Mouse (Mus musculus) kidney, embryonic 14.5 days (tissue): ENCODE results near the gene Palld. TPM values are rescaled to one million over a fixed set of nuclear protein-coding genes. Genes with fewer than 3 reads are reported as not detected.

ENCODE experiments used
- ATAC-seq: fragments of 200-750 bp; cut with Nextera tagmentation; 2 replicates; pipeline ENCODE4 v1.8.0; 2017; ENCODE audit warnings: moderate number of reproducible peaks, mild to moderate bottlenecking, moderate TSS enrichment, moderate library complexity; ENCODE audit not compliant: low FRiP score, low TSS enrichment
- H3K27ac ChIP-seq: fragments of 300-500 bp; sonication (generic); 2 replicates; pipeline ENCODE4 v1.5.1; 2014; ENCODE audit warnings: low read depth, mild to moderate bottlenecking, low read length, moderate library complexity, mixed read lengths
- H3K27me3 ChIP-seq: fragments of 300-500 bp; sonication (generic); 2 replicates; pipeline ENCODE4 v1.6.1; 2014; ENCODE audit warnings: mild to moderate bottlenecking, low read length; ENCODE audit not compliant: control insufficient read depth, insufficient read depth
- H3K36me3 ChIP-seq: fragments of 300-500 bp; sonication (generic); 2 replicates; pipeline ENCODE4 v1.6.1; 2014; ENCODE audit warnings: low read length, mixed read lengths; ENCODE audit not compliant: control insufficient read depth, insufficient read depth
- H3K4me1 ChIP-seq: fragments of 300-500 bp; sonication (generic); 2 replicates; pipeline ENCODE4 v1.6.1; 2014; ENCODE audit warnings: low read length, mixed read lengths; ENCODE audit not compliant: control insufficient read depth, insufficient read depth
- H3K4me2 ChIP-seq: fragments of 300-500 bp; sonication (generic); replicated peaks from 2 replicates; pipeline ENCODE4 v1.6.1; 2014; ENCODE audit warnings: low read depth, mild to moderate bottlenecking, low read length
- H3K4me3 ChIP-seq: fragments of 300-500 bp; sonication (generic); 2 replicates; pipeline ENCODE4 v1.5.1; 2014; ENCODE audit warnings: mild to moderate bottlenecking, low read length
- H3K9ac ChIP-seq: fragments of 300-500 bp; sonication (generic); 2 replicates; pipeline ENCODE4 v1.6.1; 2014; ENCODE audit warnings: low read depth, mild to moderate bottlenecking, low read length, moderate library complexity
- H3K9me3 ChIP-seq: fragments of 300-500 bp; sonication (generic); 2 replicates; pipeline ENCODE4 v1.6.1; 2016; ENCODE audit warnings: low read length; ENCODE audit not compliant: control insufficient read depth
- WGBS: fragments of 180-500 bp; shearing (Covaris S2); extraction: QIAGEN DNeasy Blood & Tissue Kit; methylation state at CpG from one replicate; pipeline ENCODE4 v1.1.7; 2014; 5-methylcytosine and 5-hydroxymethylcytosine counted together
- polyA plus RNA-seq: library from polyadenylated mRNA; unstranded; fragments of >200 nt; fragmentation: Nextera tagmentation; extraction: Ambion mirVana; gene quantifications from 2 replicates; pipeline ENCODE4 v1.2.1, GENCODE M21; 2014

The Palld gene
- polyA plus RNA-seq, 1 experiment from 2014 or later: 53.1 TPM

DNA sequence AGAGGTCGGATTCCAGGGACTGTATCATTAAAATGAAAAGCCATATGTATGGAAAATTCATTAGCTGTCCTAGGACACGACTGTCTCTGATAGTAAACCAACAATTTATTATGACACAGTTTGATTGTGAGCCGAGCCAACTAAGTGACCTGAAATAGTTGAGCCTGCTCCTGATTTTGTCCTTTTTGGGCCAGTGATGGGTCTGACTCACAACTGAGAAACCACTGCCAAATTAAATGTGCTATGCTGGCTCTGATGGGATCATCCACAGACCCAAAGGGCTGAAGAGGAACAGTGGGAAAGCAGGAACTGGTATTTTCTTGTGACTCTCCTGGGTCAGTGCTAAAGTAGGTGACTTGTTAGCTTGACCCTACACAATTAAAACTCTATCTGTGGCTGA lies 305.6 kb downstream of the Palld start:
- WGBS: 34% methylated on average over 3 of the region's 3 CpGs
- Histone ChIP-seq H3K27ac (no peak overlapping the region), H3K9ac (no peak overlapping the region), H3K4me3 (no peak overlapping the region), H3K4me2 (no peak overlapping the region), H3K4me1 (0 out of 2 replicates have a peak, but pooled peaks cover 5% of the 10 kb centered on the region), H3K9me3 (no peaks in the 10 kb centered on the region), H3K27me3 (no peaks in the 10 kb centered on the region), H3K36me3 (no peaks in the 10 kb centered on the region)
- ATAC-seq: no peak

DNA sequence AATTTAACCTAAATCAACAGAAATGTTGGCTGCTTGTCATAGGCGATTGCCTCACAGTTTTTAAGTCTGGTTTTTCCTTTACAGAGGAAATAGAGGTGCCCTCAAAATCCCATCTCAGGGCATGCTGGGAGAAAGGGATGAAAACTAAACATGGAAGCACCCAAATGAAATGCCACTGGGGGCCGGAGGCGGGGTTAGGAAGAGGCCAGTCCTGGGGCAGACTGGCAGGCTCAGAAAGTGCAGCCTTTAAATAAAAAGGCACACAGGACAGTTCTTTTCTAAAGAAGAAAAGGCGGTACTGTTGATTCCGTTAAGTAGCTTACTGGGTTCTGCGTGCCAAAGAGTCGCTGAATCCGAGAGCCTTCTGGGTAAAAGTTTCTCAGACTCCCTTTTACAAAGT lies 311.0 kb downstream of the Palld start:
- Histone ChIP-seq H3K4me2 (peak overlapping the region; percentile 81), H3K36me3 (no peaks in the 10 kb centered on the region), H3K27me3 (no peaks in the 10 kb centered on the region; the same call in 1 of the 2 replicates), H3K4me3 (peak overlapping the region; percentile 63; the same call in 1 of the 2 replicates), H3K9me3 (no peaks in the 10 kb centered on the region), H3K4me1 (peaks cover 21% of the 10 kb centered on the region; the same call in 1 of the 2 replicates), H3K9ac (no peak overlapping the region), H3K27ac (peak overlapping the region; percentile 76; the same call in 1 of the 2 replicates)
- ATAC-seq: peak; percentile 32; the same call in 1 of the 2 replicates
- WGBS: 7% methylated on average over 8 of the region's 8 CpGs

DNA sequence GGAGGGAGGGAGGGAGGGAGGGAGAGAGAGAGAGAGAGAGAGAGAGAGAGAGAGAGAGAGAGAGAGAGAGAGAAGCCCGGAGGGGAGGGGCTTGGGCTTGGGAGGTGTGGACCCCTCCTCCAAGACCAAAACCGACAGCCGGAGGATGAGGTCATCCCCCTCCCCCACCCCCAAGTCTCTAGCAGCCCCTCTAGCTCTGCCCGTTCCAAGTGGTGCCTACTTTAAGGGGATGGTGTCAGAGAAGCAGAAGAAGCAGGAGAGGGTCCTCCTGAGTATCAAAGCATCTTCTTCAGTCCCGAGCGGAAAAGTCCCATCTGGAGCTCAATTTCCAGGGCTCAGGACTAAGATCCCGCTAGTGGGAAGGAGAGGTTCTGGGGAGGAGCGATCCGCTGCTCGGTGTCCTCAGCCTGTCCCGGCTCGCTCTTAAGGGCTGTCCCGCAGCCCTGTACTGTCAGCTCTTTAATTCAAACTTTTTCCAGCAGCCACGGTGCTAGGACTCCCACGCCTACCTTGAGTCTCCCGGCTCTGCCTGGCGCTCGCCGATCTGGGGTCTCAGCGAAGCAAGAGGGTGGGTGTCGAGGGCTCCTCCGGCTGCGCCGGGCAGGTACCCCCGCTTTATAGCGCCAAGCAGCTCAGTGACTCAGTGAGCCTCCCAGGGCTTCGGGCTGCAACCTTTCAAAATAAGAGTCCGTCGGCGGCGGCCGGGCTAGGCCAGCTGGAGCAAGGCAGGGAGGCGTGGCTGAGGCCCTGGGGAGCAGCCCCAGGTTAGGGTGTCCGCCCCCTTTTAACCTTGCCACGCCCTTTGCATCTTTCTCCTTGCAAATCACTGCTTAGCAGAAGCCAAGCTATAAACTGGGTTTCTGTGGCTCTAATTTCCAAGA lies 311.7 kb downstream of the Palld start:
- WGBS: 0% methylated on average over 35 of the region's 35 CpGs

DNA sequence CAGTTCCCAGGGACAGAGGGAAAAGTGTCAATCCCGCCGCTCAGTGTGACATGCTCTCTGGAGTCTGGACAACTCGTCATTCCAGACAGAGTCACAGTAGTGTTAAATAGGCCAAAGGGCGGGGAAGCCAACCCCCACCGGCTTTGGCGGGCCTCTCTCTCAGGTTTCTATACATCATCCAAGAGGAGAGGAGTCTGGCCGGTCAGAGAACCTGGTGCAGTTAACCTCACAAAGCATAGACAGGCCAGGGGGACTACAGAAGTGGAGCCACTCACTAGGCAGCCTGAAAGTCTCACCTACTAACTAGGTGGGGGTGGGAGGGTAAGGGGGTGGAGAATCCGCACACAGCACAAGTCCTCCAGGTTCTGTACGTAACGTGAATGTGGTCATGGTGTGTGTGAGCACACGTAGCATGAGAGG lies 312.5 kb downstream of the Palld start:
- Histone ChIP-seq H3K9ac (peak overlapping the region; percentile 51), H3K27me3 (no peaks in the 10 kb centered on the region; the same call in 1 of the 2 replicates), H3K4me3 (peak overlapping the region; percentile 63), H3K4me1 (peaks cover 21% of the 10 kb centered on the region; the same call in 1 of the 2 replicates), H3K36me3 (no peaks in the 10 kb centered on the region), H3K9me3 (no peaks in the 10 kb centered on the region), H3K27ac (0 out of 2 replicates have a peak overlapping the region, but pooled peaks have one; percentile 17), H3K4me2 (peak overlapping the region; percentile 81)
- ATAC-seq: peak; percentile 51
- WGBS: 2% methylated on average over 11 of the region's 11 CpGs

More for the DNA sequence above, 311.7 kb downstream of the Palld start:
- Histone ChIP-seq H3K9ac (peak overlapping the region; percentile 63), H3K4me3 (peak overlapping the region; percentile 63), H3K27ac (peak overlapping the region; percentile 76), H3K36me3 (no peaks in the 10 kb centered on the region), H3K4me2 (peak overlapping the region; percentile 81), H3K9me3 (no peaks in the 10 kb centered on the region), H3K4me1 (peaks cover 21% of the 10 kb centered on the region; the same call in 1 of the 2 replicates), H3K27me3 (no peaks in the 10 kb centered on the region; the same call in 1 of the 2 replicates)
- peak; percentile 94 for ATAC-seq

DNA sequence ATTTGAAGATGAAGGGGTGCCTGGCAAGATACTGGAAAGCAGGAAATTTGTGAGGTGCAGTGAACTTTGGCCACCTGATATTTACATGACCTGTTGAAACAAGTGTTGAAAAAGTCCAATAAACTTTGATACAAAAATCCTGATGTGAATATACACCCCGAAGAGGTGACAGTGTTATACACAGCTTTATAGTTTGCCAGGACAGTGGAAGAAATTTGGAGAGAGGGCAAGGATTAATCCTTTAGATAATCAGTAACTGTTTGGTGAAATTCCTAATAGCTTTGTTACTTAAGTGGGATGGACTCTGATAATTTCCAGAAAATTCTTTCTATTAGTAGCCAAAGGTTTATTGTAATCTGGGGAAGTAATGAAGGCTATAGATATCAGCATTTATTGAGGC lies 314.2 kb downstream of the Palld start:
- no peak overlapping the region for H3K4me3 ChIP-seq
- no peaks in the 10 kb centered on the region; the same call in 1 of the 2 replicates for H3K27me3 ChIP-seq
- H3K27ac ChIP-seq: no peak overlapping the region
- no peaks in the 10 kb centered on the region for H3K9me3 ChIP-seq
- H3K9ac ChIP-seq: no peak overlapping the region
- no peak for ATAC-seq
- peaks cover 21% of the 10 kb centered on the region; the same call in 1 of the 2 replicates for H3K4me1 ChIP-seq
- H3K4me2 ChIP-seq: no peak overlapping the region
- no peaks in the 10 kb centered on the region for H3K36me3 ChIP-seq
- WGBS: 76% methylated on average over 1 of the region's 1 CpGs

DNA sequence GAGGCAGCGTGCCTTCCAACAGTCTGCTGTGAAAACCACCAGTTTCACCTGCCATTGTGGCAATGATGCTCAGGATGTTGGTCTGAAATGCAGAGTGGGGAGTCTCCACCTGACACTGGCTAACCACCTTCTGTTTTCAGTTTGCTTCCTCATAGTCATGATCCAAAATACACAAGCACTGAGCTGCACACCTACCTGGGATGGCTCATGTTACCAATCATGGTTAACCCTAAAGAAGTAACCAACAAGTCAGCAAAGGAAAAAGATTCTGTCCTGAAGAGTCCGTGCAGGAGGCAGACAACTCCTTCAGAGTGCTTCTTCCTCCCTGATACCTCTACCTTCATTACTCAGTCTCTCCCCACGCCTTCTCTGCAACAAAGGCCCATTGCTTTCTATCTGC lies 314.8 kb downstream of the Palld start:
- 69% methylated on average over 3 of the region's 3 CpGs for WGBS
- Histone ChIP-seq H3K27me3 (no peaks in the 10 kb centered on the region; the same call in 1 of the 2 replicates), H3K4me2 (no peak overlapping the region)

DNA sequence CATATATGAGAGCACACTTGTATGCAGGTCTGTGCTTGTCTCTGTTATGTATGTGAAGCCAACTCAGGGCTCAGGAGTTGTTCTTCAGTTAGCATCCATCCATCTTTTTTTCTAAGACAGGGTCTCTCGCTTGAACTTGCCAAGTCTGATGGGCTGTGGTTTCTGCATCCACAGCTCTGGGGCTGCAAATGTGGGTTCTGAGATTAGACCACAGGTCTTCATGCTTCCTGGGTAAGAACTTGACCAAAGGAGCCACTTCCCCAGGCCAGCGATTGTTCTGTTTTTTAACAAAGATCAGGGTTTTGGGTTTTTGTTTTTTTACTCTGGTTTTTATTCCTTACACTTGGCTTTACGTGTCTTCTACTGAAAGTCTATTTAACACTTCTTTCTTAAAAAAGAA lies 316.0 kb downstream of the Palld start:
- no peak overlapping the region for H3K9ac ChIP-seq
- no peaks in the 10 kb centered on the region for H3K36me3 ChIP-seq
- no peak overlapping the region for H3K27ac ChIP-seq
- H3K27me3 ChIP-seq: no peaks in the 10 kb centered on the region; the same call in 1 of the 2 replicates
- no peaks in the 10 kb centered on the region for H3K9me3 ChIP-seq
- no peak for ATAC-seq
- H3K4me2 ChIP-seq: no peak overlapping the region
- WGBS: 85% methylated on average over 3 of the region's 3 CpGs
- no peak overlapping the region for H3K4me3 ChIP-seq
- H3K4me1 ChIP-seq: peaks cover 14% of the 10 kb centered on the region; the same call in 1 of the 2 replicates

More for the DNA sequence above, 314.8 kb downstream of the Palld start:
- H3K36me3 ChIP-seq: no peaks in the 10 kb centered on the region
- no peak overlapping the region for H3K9ac ChIP-seq
- no peak overlapping the region for H3K4me3 ChIP-seq
- no peak overlapping the region for H3K27ac ChIP-seq
- ATAC-seq: no peak
- no peaks in the 10 kb centered on the region for H3K9me3 ChIP-seq
- peaks cover 21% of the 10 kb centered on the region; the same call in 1 of the 2 replicates for H3K4me1 ChIP-seq

DNA sequence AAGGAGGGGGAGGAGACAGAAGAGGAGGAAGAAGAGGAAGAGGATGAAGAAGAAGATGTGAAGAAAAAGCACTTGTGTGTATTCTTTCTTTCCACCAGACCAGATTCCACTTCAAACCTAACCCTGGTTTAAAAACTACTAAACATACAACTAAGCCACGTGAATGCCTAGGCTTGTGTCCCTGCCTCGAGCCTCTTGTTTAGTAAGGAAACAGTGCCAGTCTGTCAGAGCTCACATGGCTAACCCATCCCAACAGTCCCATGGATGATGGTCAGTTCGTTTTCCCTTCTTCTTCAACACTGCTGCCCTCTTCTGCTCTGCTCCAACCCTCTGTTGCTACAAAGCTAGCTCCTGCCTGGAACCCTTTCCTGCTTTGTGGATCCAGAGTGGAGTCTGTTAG lies 316.7 kb downstream of the Palld start:
- no peak overlapping the region for H3K9ac ChIP-seq
- no peak overlapping the region for H3K27ac ChIP-seq
- no peaks in the 10 kb centered on the region for H3K36me3 ChIP-seq
- H3K27me3 ChIP-seq: no peaks in the 10 kb centered on the region; the same call in 1 of the 2 replicates
- peaks cover 11% of the 10 kb centered on the region; the same call in 1 of the 2 replicates for H3K4me1 ChIP-seq
- H3K4me3 ChIP-seq: no peak overlapping the region
- WGBS: 72% methylated on average over 3 of the region's 3 CpGs
- no peak overlapping the region for H3K4me2 ChIP-seq
- ATAC-seq: no peak
- H3K9me3 ChIP-seq: no peaks in the 10 kb centered on the region
